Comparison of ENCODE assay signal across 8 mouse cellular contexts in the genomic region with DNA sequence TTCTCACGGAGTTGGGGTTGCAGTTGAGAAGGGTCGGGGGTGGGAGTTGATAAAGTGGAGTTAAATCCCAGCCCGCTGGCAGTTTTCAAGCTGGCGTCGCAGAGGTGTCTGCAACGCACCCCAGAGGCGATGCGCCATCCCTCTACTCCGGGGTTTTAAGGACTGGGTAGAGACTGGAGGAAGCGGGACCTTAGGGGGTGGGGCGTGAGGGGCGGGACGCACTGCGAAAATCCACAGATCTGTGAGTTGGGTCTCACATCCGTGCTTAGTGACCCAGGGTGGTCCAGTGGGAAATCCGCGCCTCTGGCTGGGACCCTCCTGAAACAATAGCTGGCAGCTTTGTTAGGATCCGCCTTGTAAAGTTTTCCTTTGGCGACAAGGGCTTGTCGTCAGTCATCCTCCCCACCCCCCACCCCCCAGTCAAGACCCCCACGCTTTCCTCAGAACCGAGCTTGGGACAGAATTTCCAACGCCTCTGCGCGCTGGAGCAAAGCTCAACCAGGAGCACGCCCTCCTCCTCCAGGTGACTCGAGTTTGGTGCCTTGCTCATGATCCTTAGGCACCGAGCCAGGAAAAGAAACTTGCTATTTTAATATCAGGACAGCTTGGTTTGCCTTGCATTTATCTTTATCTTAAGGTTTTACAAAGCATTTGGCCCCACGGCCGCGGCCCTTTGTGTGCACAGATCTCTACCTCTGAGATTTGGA. TPM values are rescaled to one million over a fixed set of nuclear protein-coding genes. Genes with fewer than 3 reads are reported as not detected.
DNase-seq lines count a peak whose midpoint lies in the region; ATAC-seq and TF ChIP-seq lines count a peak whose summit lies in the region.

Cyp1b1 (minus strand) TSS at position 131 of the 707 bp plus-strand sequence.

- H3K4me2 ChIP-seq in kidney, embryonic 16.5 days (replicated peaks; ENCODE audit: low read depth, low read length), result peak within 1 kb of the TSS; percentile 89
- peak within 1 kb of the TSS; percentile 97 for H3K4me2 ChIP-seq in myocyte (ENCODE audit: low read depth)

- no peaks in the 10 kb centered on the region for H3K36me3 ChIP-seq in heart, adult 2 months (ENCODE audit: control insufficient read depth, insufficient read depth, low read length)
- H3K36me3 ChIP-seq in kidney, embryonic 16.5 days (ENCODE audit: insufficient read depth, low read length), result no peaks in the 10 kb centered on the region
- H3K36me3 ChIP-seq in myocyte (ENCODE audit: control insufficient read depth, insufficient read depth), result no peaks in the 10 kb centered on the region

- no peak within 1 kb of the TSS for H3K27ac ChIP-seq in layer of hippocampus, adult 2 months
- peak within 1 kb of the TSS; percentile 47 for H3K27ac ChIP-seq in heart, adult 2 months
- H3K27ac ChIP-seq in kidney, embryonic 16.5 days (ENCODE audit: low read length), result peak within 1 kb of the TSS; percentile 67

- no peak for DNase-seq in layer of hippocampus, adult 2 months (ENCODE audit: low spot score in 2 of 2)
- no peak for DNase-seq in layer of hippocampus, postnatal 36 days
- peak; percentile 35 for DNase-seq in adrenal gland, adult 2 months
- DNase-seq in heart, adult 2 months, result peak; percentile 48 to 58
- no peak for DNase-seq in right cerebral cortex, postnatal 25 days
- no peak for DNase-seq in layer of hippocampus, adult 8-10 months (ENCODE audit: low spot score in 2 of 2)

- peak within 1 kb of the TSS; percentile 51 for H3K4me3 ChIP-seq in layer of hippocampus, adult 2 months
- peak within 1 kb of the TSS; percentile 45 for H3K4me3 ChIP-seq in heart, adult 2 months
- peak within 1 kb of the TSS; percentile 56 for H3K4me3 ChIP-seq in kidney, embryonic 16.5 days (ENCODE audit: low read length)
- peak within 1 kb of the TSS; percentile 30 for H3K4me3 ChIP-seq in myocyte

- peak within 1 kb of the TSS; percentile 56 for H3K9ac ChIP-seq in heart, adult 2 months (ENCODE audit: low read depth, low read length)
- peak within 1 kb of the TSS; percentile 69 for H3K9ac ChIP-seq in kidney, embryonic 16.5 days (replicated peaks; ENCODE audit: low read length)

- no peak; the same call in 1 of the 2 replicates for TF ChIP-seq EP300 in heart, adult 2 months (IDR thresholded peaks at IDR 0.05; ENCODE audit: insufficient read depth, low read depth, low read length)

- intact Hi-C loops in heart, adult 2 months (cut with DNase I), result loop anchor here (5.0 kb wide), 2 partner anchors 53 to 608 kb away; no protein-coding TSS in a partner anchor

- TF ChIP-seq CTCF in layer of hippocampus, adult 2 months (conservative IDR thresholded peaks at IDR 0.05), result no peak
- no peak for TF ChIP-seq CTCF in heart, adult 2 months (IDR thresholded peaks at IDR 0.05)

- H3K79me2 ChIP-seq in heart, adult 2 months (replicated peaks; ENCODE audit: control insufficient read depth, insufficient read depth, low read length), result no peaks in the 10 kb centered on the region
- no peaks in the 10 kb centered on the region for H3K79me2 ChIP-seq in myocyte (ENCODE audit: control insufficient read depth, insufficient read depth)

- peaks cover 14% of the 10 kb centered on the region for H3K27me3 ChIP-seq in heart, adult 2 months (ENCODE audit: control insufficient read depth, insufficient read depth, low read length)
- H3K27me3 ChIP-seq in kidney, embryonic 16.5 days (ENCODE audit: insufficient read depth, low read length), result peaks cover 27% of the 10 kb centered on the region
- no peaks in the 10 kb centered on the region for H3K27me3 ChIP-seq in myocyte (ENCODE audit: control insufficient read depth, insufficient read depth, insufficient read length)

- H3K9me3 ChIP-seq in kidney, embryonic 16.5 days (ENCODE audit: low read length), result no peaks in the 10 kb centered on the region

- TF ChIP-seq POLR2A in heart, adult 2 months (IDR thresholded peaks at IDR 0.05; ENCODE audit: insufficient read depth, low read depth, low read length), result peak; percentile 72
- TF ChIP-seq POLR2A in myocyte (IDR thresholded peaks at IDR 0.05; ENCODE audit: insufficient read length, low read depth), result no peak

- ATAC-seq in kidney, embryonic 16.5 days (ENCODE audit: low FRiP score, low TSS enrichment), result peak; percentile 69

- H3K4me1 ChIP-seq in heart, adult 2 months (ENCODE audit: control insufficient read depth, insufficient read depth, low read length), result peaks cover 1% of the 10 kb centered on the region; the same call in 1 of the 2 replicates
- H3K4me1 ChIP-seq in kidney, embryonic 16.5 days (ENCODE audit: insufficient read depth, low read length), result peaks cover 31% of the 10 kb centered on the region

- WGBS in heart, adult 2 months, result 1% methylated on average over 31 of the region's 31 CpGs
- under 1% methylated on average over 31 of the region's 31 CpGs for WGBS in kidney, embryonic 16.5 days

- peak within 1 kb of the TSS; percentile 24 for H3ac ChIP-seq in myocyte (ENCODE audit: control insufficient read depth, insufficient read length)

TF ChIP-seq in myocyte, 11 proteins besides CTCF, POLR2A, EP300 and RAD21:
- no peak for TF ChIP-seq USF1 (IDR thresholded peaks at IDR 0.05; ENCODE audit: low read depth)
- no peak for TF ChIP-seq POLR2AphosphoS2 (IDR thresholded peaks at IDR 0.05; ENCODE audit: insufficient read length, low read depth)
- TF ChIP-seq CEBPB (IDR thresholded peaks at IDR 0.05; ENCODE audit: insufficient read depth, poor library complexity, severe bottlenecking), result no peak
- no peak for TF ChIP-seq E2F4 (IDR thresholded peaks at IDR 0.05; ENCODE audit: insufficient read depth)
- no peak for TF ChIP-seq MYOG (IDR thresholded peaks at IDR 0.05; ENCODE audit: control insufficient read depth in 1 of 3, insufficient read depth in 1 of 3, insufficient read length in 2 of 3, low read depth in 2 of 3)
- TF ChIP-seq TCF3 (IDR thresholded peaks at IDR 0.05; ENCODE audit: insufficient read length, low read depth), result no peak
TF ChIP-seq in myocyte: peak in this region for 0.

RNA-seq across cellular contexts. Expression of gene Cyp1b1, which starts in this region (rescaled TPM):
- total RNA-seq in layer of hippocampus, adult 2 months (2021), result 1 to 10 TPM; 3.4 to 4.5 TPM
- 1 to 10 TPM; 2.5 to 3.8 TPM for total RNA-seq in layer of hippocampus, postnatal 36 days (2021)
- 10 to 100 TPM; 29.6 to 46.6 TPM for total RNA-seq in adrenal gland, adult 2 months (2021)
- 34.6 and 43.2 TPM in 2 replicates for polyA plus RNA-seq in adrenal gland, adult 2 months (2012; rRNA removed)
- total RNA-seq in heart, adult 2 months (2021), result 1 to 10 TPM; 5.1 to 5.9 TPM
- 4.0 and 4.6 TPM in 2 replicates for polyA plus RNA-seq in heart, adult 2 months (2012; rRNA removed)
- 18.5 and 18.6 TPM in 2 replicates for polyA plus RNA-seq in kidney, embryonic 16.5 days (2015; fragmentation: Nextera tagmentation; extraction: Ambion mirVana)
- 2.5 TPM for polyA plus RNA-seq in myocyte (2012; fragmentation: generic; extraction: Trizol)
- total RNA-seq in layer of hippocampus, adult 8-10 months (2022), result 1 to 10 TPM; 3.0 to 3.6 (median 3.4) TPM

Comparison
In these comparisons a context has a peak if more than half of its experiments do, and no peak if none do; other contexts are left out.
1. RNA of gene Cyp1b1 (total RNA-seq): 29.6 to 46.6 TPM in adrenal gland, adult 2 months; 5.1 to 5.9 TPM in heart, adult 2 months, 3.4 to 4.5 TPM in layer of hippocampus, adult 2 months, 2.5 to 3.8 TPM in layer of hippocampus, postnatal 36 days and 3.0 to 3.6 TPM in layer of hippocampus, adult 8-10 months; every median in the first group is over 4 times any median in the second.
2. DNase-seq: peak in adrenal gland, adult 2 months (single experiment) and heart, adult 2 months (2 of 2); none in layer of hippocampus, adult 2 months (0 of 2), layer of hippocampus, postnatal 36 days (0 of 2), right cerebral cortex, postnatal 25 days (single experiment) and layer of hippocampus, adult 8-10 months (0 of 2).
3. Peak in every context shown above with its lines, with median percentiles within 50 percentile points of each other: H3K4me3 ChIP-seq.